Mouse (Mus musculus) liver, embryonic 11.5 days (tissue): ENCODE data around the gene Rpap3. TPM values are rescaled to one million over a fixed set of nuclear protein-coding genes. Genes with fewer than 3 reads are reported as not detected.

Source experiments
- ATAC-seq: fragments of 200-750 bp; cut with Nextera tagmentation; replicated peaks from 2 replicates; pipeline ENCODE4 v1.8.0; 2017; ENCODE audit warnings: moderate number of reproducible peaks, mild to moderate bottlenecking, moderate TSS enrichment, moderate library complexity; ENCODE audit not compliant: low FRiP score
- DNase-seq: peaks from one replicate; pipeline ENCODE4 v3.0.0-alpha.2; 2017; ENCODE audit warnings: low spot score
- H3K27ac ChIP-seq: fragments of 300-500 bp; sonication (generic); 2 replicates; pipeline ENCODE4 v1.5.1; 2014; ENCODE audit warnings: mild to moderate bottlenecking, low read depth, low read length, control low read depth
- H3K27me3 ChIP-seq: fragments of 300-500 bp; sonication (generic); replicated peaks from 2 replicates; pipeline ENCODE4 v1.6.1; 2014; ENCODE audit warnings: low read length, mixed read lengths; ENCODE audit not compliant: control insufficient read depth, insufficient read depth
- H3K36me3 ChIP-seq: fragments of 300-500 bp; sonication (generic); 2 replicates; pipeline ENCODE4 v1.6.1; 2014; ENCODE audit warnings: mild to moderate bottlenecking, low read length, moderate library complexity, mixed read lengths; ENCODE audit not compliant: control insufficient read depth, insufficient read depth
- H3K4me1 ChIP-seq: fragments of 300-500 bp; sonication (generic); replicated peaks from 2 replicates; pipeline ENCODE4 v1.6.1; 2014; ENCODE audit warnings: low read length, mixed read lengths; ENCODE audit not compliant: control insufficient read depth, insufficient read depth
- H3K4me2 ChIP-seq: fragments of 300-500 bp; sonication (generic); 2 replicates; pipeline ENCODE4 v1.6.1; 2014; ENCODE audit warnings: mild to moderate bottlenecking, control low read depth, moderate library complexity
- H3K4me3 ChIP-seq: fragments of 300-500 bp; sonication (generic); 2 replicates; pipeline ENCODE4 v1.5.1; 2014; ENCODE audit warnings: low read depth, low read length, control low read depth
- H3K9ac ChIP-seq: fragments of 300-500 bp; sonication (generic); 2 replicates; pipeline ENCODE4 v1.6.1; 2014; ENCODE audit warnings: low read depth, low read length, control low read depth
- H3K9me3 ChIP-seq: fragments of 300-500 bp; sonication (generic); 2 replicates; pipeline ENCODE4 v1.6.1; 2016; ENCODE audit warnings: low read length, inconsistent platforms, mixed read lengths; ENCODE audit not compliant: control insufficient read depth
- WGBS: fragments of 180-500 bp; shearing (Covaris S2); extraction: QIAGEN DNeasy Blood & Tissue Kit; methylation state at CpG from one replicate; pipeline ENCODE4 v1.1.7; 2014; 5-methylcytosine and 5-hydroxymethylcytosine counted together
- polyA plus RNA-seq: library from polyadenylated mRNA; unstranded; fragments of >200 nt; fragmentation: Nextera tagmentation; extraction: Ambion mirVana; gene quantifications from 2 replicates; pipeline ENCODE4 v1.2.1, GENCODE M21; 2014

The Rpap3 gene
- 35.5 and 41.4 TPM in 2 replicates for polyA plus RNA-seq

GRCm38 (mm10) chr15:97705211-97706050 is at the start of gene Rpap3:
Rpap3 (minus strand) TSS chr15:97705825.
- peaks cover 11% of the 10 kb centered on the region; the same call in 1 of the 2 replicates for H3K36me3 ChIP-seq
- WGBS: under 1% methylated on average over 71 of the region's 71 CpGs

GRCm38 (mm10) chr15:97755361-97755760 is 49.7 kb upstream of the Rpap3 start:
- Histone ChIP-seq H3K27ac (no peak overlapping the region), H3K9ac (no peak overlapping the region), H3K36me3 (no peaks in the 10 kb centered on the region; the same call in 1 of the 2 replicates), H3K27me3 (no peaks in the 10 kb centered on the region), H3K4me3 (no peak overlapping the region), H3K4me1 (peaks cover 4% of the 10 kb centered on the region; the same call in 1 of the 2 replicates), H3K9me3 (no peaks in the 10 kb centered on the region), H3K4me2 (no peak overlapping the region)
- no peak for DNase-seq
- no peak for ATAC-seq
- WGBS: 51% methylated on average over 8 of the region's 8 CpGs

More at GRCm38 (mm10) chr15:97705211-97706050, at the start of gene Rpap3:
- Histone ChIP-seq H3K4me2 (peak within 1 kb of the TSS; percentile 87), H3K4me3 (peak within 1 kb of the TSS; percentile 94), H3K9me3 (no peaks in the 10 kb centered on the region), H3K9ac (peak within 1 kb of the TSS; percentile 92), H3K4me1 (peaks cover 6% of the 10 kb centered on the region), H3K27me3 (no peaks in the 10 kb centered on the region), H3K27ac (peak within 1 kb of the TSS; percentile 53)
- DNase-seq (peak; percentile 82), ATAC-seq (peak; percentile 95)

- no peak for ATAC-seq
- H3K4me2 ChIP-seq: no peak overlapping the region
- H3K9me3 ChIP-seq: no peaks in the 10 kb centered on the region
- no peaks in the 10 kb centered on the region for H3K27me3 ChIP-seq
- no peak overlapping the region for H3K27ac ChIP-seq
- H3K4me1 ChIP-seq: peaks cover 3% of the 10 kb centered on the region; the same call in 1 of the 2 replicates
- DNase-seq: no peak
- no peak overlapping the region for H3K9ac ChIP-seq
- no peaks in the 10 kb centered on the region; the same call in 1 of the 2 replicates for H3K36me3 ChIP-seq
- no peak overlapping the region for H3K4me3 ChIP-seq
- WGBS: 76% methylated on average over 6 of the region's 6 CpGs
Observed at GRCm38 (mm10) chr15:97754476-97754875, 48.9 kb upstream of the Rpap3 start.

- no peak for DNase-seq
- H3K4me3 ChIP-seq: no peak overlapping the region
- H3K9me3 ChIP-seq: no peaks in the 10 kb centered on the region
- WGBS: 84% methylated on average over 5 of the region's 5 CpGs
- H3K27me3 ChIP-seq: no peaks in the 10 kb centered on the region
- peaks cover 11% of the 10 kb centered on the region for H3K4me1 ChIP-seq
- no peaks in the 10 kb centered on the region; the same call in 1 of the 2 replicates for H3K36me3 ChIP-seq
- no peak overlapping the region for H3K4me2 ChIP-seq
- no peak for ATAC-seq
- H3K27ac ChIP-seq: no peak overlapping the region
- no peak overlapping the region for H3K9ac ChIP-seq
Observed at GRCm38 (mm10) chr15:97752491-97752890, 46.9 kb upstream of the Rpap3 start.

- Histone ChIP-seq H3K4me1 (peaks cover 12% of the 10 kb centered on the region), H3K4me3 (no peak overlapping the region), H3K36me3 (no peaks in the 10 kb centered on the region; the same call in 1 of the 2 replicates), H3K9me3 (no peaks in the 10 kb centered on the region), H3K27me3 (no peaks in the 10 kb centered on the region), H3K9ac (no peak overlapping the region), H3K27ac (no peak overlapping the region), H3K4me2 (no peak overlapping the region)
- ATAC-seq (no peak), DNase-seq (no peak)
- 80% methylated on average over 2 of the region's 2 CpGs for WGBS
Observed at GRCm38 (mm10) chr15:97751676-97752075, 46.1 kb upstream of the Rpap3 start.

GRCm38 (mm10) chr15:97750697-97751096 is 45.1 kb upstream of the Rpap3 start:
- Histone ChIP-seq H3K36me3 (no peaks in the 10 kb centered on the region; the same call in 1 of the 2 replicates), H3K27ac (no peak overlapping the region), H3K4me3 (no peak overlapping the region), H3K4me1 (peaks cover 14% of the 10 kb centered on the region), H3K27me3 (no peaks in the 10 kb centered on the region), H3K4me2 (no peak overlapping the region), H3K9me3 (no peaks in the 10 kb centered on the region), H3K9ac (no peak overlapping the region)
- ATAC-seq: no peak
- 51% methylated on average over 12 of the region's 12 CpGs for WGBS
- no peak for DNase-seq

- Histone ChIP-seq H3K27me3 (no peaks in the 10 kb centered on the region), H3K4me1 (peaks cover 21% of the 10 kb centered on the region), H3K9me3 (no peaks in the 10 kb centered on the region), H3K4me3 (no peak overlapping the region), H3K36me3 (no peaks in the 10 kb centered on the region; the same call in 1 of the 2 replicates), H3K27ac (no peak overlapping the region), H3K9ac (no peak overlapping the region), H3K4me2 (no peak overlapping the region)
- 91% methylated on average over 13 of the region's 13 CpGs for WGBS
- DNase-seq: no peak
- ATAC-seq: no peak
Observed at GRCm38 (mm10) chr15:97749841-97750240, 44.2 kb upstream of the Rpap3 start.

GRCm38 (mm10) chr15:97749397-97749796 is 43.8 kb upstream of the Rpap3 start:
- Histone ChIP-seq H3K9ac (no peak overlapping the region), H3K27me3 (no peaks in the 10 kb centered on the region), H3K36me3 (no peaks in the 10 kb centered on the region), H3K4me3 (no peak overlapping the region), H3K4me1 (peaks cover 21% of the 10 kb centered on the region), H3K27ac (no peak overlapping the region), H3K9me3 (no peaks in the 10 kb centered on the region), H3K4me2 (no peak overlapping the region)
- 85% methylated on average over 9 of the region's 9 CpGs for WGBS
- ATAC-seq (no peak), DNase-seq (no peak)
